Mouse (Mus musculus): ENCODE data around the gene Grip1. TPM values are rescaled to one million over a fixed set of nuclear protein-coding genes. Genes with fewer than 3 reads are reported as not detected.

Grip1 gene
- total RNA-seq, 2 experiments from 2014 or later: not detected

DNA sequence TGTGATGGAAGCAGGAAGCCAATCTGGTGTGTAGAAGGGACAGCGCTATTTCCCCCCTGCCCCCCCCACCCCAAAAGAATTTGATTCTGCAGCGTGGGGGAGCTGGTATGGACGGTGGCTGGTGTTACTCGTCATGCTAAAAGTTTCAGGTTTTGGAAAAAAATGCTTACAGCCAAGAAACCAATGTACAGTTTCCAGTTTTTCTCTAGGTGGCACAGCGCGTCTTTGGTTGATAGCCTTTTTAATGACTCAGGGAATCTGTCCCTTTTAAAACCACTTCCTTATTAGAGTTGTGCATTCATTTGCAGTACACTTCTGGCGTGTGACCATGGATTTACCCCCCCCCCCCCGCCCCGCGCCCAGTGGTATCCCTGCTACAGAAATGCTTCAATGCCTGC, 1.9 kb downstream of the Grip1 start:
- ATAC-seq (replicated peaks; ENCODE audit: low FRiP score, poor library complexity, severe bottlenecking): no peak

DNA sequence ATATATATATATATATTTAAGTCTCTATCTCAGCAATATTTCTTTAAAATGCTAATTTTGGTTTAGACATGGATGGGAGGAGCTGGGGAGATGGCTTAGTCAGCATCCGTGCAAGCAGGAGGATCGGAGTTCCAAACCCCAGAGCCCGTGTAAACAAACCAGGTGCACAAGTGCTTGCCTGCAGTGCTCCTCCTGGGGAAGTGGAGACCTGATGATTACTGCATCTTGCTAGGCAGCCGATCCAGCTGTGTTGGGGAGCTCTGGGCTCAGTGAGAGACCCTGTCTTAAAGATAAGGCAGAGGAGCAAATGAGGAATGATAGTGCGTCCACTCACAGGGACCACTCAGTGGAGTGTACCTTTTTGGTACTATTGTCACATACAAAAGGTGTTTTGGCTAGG, 3.5 kb downstream of the Grip1 start:
- ATAC-seq (replicated peaks; ENCODE audit: low FRiP score, poor library complexity, severe bottlenecking): no peak

DNA sequence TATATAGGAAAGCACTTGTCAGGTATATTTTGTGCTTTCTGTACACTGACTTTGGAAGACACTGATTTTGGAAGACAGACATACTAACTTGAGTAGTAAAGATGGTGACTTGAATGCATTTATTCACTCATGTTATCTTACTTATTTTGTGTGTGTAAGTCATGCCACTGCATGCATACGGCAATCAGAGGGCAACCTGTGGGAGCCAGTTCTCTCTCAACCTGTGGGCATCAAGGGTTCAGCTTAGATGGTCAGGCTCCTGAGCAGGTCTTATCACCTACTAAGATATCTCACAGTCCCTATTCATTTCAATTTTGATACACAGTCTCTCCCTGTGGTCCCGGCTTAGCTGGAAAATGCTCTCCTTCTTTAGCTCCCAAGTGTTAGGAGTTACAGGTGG, 5.4 kb downstream of the Grip1 start:
- ATAC-seq (replicated peaks; ENCODE audit: low FRiP score, poor library complexity, severe bottlenecking): no peak

DNA sequence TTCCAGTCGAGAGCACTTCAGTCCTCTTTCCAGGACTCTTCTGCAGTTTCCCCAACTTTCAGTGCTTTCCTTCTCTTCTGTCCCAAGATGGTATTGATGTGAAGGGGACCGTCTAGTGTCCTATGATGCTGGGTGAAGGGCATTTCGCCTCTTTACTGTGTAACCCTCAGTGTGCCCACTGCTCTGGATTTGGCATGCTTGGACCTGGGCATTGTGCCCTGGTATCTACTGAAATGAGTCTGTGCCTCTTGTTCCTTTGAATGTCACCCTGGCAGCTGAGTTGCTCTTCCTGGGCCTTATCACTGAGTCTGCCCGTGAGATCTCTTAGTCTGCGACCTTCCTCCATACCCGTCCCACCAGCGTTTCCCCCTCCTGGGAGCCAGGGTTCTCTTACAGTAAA, 9.7 kb downstream of the Grip1 start:
- no peak for ATAC-seq (replicated peaks; ENCODE audit: low FRiP score, poor library complexity, severe bottlenecking)

DNA sequence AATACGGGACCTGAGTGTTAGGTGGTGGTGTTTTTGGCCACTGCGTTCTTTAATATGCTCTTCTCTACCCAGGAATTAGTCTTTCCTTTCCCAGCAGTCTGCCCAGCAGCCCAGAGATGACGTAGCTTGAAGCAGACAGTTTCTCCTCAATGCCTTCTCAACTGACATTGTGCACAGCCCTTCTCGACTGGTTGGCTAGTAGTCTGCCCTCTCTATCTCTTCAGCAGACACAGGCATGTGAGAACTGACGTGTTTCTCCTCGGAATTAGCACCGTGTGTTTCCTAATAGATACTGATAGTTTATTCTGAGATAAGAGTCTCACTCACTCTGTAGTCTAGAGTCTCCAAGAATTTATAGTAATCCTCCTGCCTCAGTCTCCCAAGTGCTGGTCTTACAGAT, 10.2 kb downstream of the Grip1 start:
- ATAC-seq (replicated peaks; ENCODE audit: low FRiP score, poor library complexity, severe bottlenecking): no peak

DNA sequence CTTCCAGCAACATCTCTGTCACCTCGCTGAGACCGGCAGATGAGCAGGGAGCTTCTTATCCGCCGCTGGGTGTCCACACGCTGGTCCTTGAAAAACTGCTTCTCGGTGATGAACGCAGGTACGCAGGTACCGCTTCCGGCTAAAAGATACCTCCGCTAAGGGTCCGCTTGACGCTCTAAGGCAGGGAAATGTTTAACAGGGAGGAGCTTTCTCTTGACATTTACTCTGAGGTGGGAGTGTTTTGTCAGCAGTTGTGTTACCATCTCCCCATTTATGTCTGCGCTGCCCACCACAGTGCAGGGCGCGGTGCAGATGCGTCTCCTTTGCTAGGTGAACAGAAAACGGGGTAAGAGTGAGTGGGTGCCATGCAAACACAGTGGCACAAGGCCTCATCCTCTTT, 14.3 kb downstream of the Grip1 start:
- no peak for ATAC-seq (replicated peaks; ENCODE audit: low FRiP score, poor library complexity, severe bottlenecking)

DNA sequence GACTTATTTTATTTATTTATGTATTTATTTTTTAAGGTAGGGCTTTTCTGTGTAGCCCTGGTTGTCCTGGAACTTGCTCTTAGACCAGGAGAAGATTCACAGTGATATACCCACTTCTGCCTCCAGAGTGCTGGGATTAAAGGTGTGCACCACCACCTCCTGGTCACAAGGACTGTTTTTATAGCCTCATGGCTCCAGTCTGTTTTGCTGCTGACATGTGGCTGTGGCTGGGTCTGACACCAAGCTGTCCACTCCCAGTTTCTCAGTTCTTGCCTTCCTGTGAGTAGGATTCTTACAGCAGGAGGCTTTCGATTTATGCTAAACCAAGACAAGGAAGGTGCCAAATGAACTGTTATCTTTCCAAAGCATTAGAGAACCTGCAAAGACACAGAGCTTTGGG, 16.5 kb downstream of the Grip1 start:
- ATAC-seq (replicated peaks; ENCODE audit: low FRiP score, poor library complexity, severe bottlenecking): no peak

DNA sequence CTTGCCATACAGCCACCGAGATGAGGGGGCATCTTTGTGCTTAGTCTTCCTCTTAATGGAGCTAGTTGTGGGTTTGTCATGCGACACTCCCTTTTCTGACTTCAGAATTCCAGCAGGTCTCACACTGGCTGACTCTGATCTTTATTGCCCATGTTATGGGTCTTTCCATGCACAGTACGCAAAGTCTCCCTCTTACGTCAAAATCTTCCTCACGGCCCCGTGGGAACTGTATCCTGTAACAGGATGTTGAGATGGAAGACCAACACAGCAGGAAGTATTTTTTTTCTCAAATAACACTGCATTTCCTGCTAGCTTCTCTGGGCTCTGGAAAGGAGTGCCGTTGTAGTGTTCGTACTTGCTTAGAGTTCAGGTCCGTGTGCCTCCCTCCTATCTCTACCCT, 21.5 kb downstream of the Grip1 start:
- no peak for ATAC-seq (replicated peaks; ENCODE audit: low FRiP score, poor library complexity, severe bottlenecking)

DNA sequence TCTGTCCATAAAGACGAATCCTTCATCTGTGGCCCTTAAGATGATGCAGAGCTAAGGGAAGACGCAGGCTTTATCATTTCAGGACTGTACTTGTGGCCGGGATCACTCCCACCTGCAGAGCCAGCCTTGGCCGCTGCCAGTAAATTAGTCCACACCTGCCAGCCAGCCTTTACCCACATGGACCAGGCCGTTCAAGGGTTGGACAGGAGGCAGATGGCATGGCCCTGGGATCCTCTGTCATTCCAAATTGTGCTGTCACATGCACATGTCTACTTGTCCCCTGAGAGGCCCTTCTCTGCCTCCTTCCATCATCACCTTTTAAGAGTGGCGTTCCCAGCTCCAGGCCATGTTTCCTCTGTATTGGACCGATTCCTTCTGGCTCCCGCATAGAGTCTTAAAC, 24.0 kb downstream of the Grip1 start:
- ATAC-seq (replicated peaks; ENCODE audit: low FRiP score, poor library complexity, severe bottlenecking): no peak

DNA sequence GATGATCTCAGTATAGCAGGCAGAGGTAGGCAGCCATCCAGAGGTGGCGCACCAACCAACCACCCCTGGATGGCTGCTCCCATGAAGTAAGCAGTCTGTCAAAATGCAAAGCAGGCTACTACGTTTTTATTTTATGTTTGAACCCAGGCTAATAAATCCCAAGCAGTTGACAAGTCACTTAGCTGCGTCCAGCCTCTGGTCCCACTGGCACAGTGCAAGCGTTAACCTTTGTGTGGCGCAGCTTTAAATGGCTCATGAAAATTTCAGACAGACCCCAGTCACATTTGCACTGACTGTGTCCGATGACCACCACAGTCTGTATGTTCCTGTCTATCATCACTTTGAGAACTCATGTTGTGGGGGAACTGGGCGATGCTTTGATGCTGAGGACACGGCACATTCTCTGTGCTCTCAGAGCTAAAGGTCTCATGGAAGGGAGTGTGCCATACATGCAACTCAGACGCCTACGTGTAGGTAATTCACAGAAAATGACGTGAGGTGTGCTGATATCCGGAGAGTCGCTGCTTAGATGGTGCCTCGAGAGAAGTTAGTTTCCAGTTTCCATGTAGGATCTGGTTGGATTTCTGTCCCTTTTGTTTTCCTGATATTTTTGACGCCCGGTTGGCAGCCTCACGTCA, 29.6 kb downstream of the Grip1 start:
- ATAC-seq (replicated peaks; ENCODE audit: low FRiP score, poor library complexity, severe bottlenecking): no peak

DNA sequence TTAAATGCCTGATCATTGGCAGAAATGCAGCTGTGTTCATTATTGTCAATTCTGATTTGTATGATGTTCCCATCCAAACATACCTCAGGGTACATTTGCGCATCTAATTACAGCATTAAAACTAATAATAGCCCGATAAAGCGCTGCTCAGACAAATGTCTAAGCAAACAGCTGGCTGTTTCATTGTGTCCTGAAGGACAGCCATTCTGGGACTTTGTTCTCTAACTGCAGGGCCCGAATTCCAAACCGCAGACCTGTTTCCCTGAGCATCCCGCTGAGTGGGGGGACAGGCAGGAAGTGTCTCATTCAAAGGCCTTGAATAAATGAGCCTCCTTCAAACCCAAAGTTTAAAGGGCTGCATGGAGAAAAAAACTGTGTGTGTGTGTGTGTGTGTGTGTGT, 30.1 kb downstream of the Grip1 start:
- ATAC-seq (replicated peaks; ENCODE audit: low FRiP score, poor library complexity, severe bottlenecking): no peak

DNA sequence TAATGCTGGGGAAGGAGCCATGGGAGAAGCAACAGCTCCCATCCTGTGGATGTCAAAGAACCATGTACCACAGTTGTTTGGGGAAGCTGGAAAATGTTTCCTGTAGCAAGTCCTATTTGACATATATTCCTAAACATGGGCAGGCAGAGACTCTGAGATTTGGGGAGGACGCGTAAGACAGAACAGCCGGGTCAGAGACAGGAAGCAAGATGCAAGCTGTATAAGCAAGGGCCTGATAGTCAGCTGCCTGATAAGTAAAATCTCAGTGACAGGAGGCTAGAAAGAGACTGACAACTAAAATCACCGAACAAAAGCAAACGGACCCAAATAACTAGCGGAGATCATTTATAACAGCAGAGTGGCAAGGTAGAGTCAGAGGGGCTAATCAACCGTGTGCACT, 33.3 kb downstream of the Grip1 start:
- no peak for ATAC-seq (replicated peaks; ENCODE audit: low FRiP score, poor library complexity, severe bottlenecking)

DNA sequence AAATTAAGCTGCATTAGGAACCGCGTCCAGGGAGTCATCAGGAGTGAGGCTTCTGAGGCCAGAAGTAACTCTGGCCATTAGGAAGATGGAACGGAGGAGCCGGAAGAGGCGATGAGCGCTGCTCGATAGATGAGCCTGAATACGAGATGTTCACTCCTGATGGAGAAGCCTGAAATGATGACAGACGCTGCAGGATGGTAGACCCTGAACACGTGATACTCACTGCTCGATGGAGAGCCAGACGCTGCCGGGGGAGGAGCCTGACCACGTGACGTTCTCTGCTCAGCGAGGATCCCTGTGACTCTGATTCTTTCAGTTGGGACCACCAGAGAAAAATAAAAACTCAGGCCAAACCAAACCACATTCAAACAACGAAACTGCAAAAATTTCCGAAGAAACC, 37.2 kb downstream of the Grip1 start:
- no peak for ATAC-seq (replicated peaks; ENCODE audit: low FRiP score, poor library complexity, severe bottlenecking)

DNA sequence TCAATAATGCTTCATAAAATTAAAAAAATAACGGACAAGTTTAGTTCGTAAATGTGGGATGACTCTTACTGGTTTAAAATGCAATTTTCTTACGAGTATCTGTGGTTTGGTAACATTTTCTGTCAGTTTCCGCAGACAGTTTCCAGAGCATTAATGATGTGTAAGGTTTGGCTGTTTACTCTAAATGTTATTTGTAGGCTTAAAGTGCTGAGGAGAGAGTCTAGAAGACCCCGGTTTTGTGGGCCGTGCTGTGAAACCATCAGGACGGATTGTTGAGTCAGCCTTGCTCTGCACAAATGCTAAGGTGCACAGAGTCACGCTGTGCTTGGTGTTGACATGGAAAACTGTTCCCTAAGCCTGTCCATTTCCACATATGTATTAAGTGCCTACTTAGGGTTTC, 41.7 kb downstream of the Grip1 start:
- no peak for ATAC-seq (replicated peaks; ENCODE audit: low FRiP score, poor library complexity, severe bottlenecking)

DNA sequence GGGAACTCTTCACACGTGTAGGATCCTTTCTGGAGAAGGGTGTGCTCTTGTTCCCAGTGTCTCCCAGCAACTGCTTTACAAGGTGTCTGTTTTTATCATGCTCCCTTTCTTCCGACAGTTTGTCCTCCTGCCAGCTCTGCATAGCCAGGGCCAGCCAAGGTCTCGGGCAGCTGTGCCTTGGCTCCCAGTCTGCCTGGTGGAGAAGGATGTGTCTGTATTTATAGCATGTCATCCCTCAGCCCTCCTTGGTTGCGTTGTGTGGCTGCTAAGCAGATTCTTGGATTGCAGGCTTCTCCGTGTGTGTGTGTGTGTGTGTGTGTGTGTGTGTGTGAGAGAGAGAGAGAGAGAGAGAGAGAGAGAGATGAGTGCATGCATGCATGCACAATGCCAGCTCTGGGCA, 42.6 kb downstream of the Grip1 start:
- no peak for ATAC-seq (replicated peaks; ENCODE audit: low FRiP score, poor library complexity, severe bottlenecking)

DNA sequence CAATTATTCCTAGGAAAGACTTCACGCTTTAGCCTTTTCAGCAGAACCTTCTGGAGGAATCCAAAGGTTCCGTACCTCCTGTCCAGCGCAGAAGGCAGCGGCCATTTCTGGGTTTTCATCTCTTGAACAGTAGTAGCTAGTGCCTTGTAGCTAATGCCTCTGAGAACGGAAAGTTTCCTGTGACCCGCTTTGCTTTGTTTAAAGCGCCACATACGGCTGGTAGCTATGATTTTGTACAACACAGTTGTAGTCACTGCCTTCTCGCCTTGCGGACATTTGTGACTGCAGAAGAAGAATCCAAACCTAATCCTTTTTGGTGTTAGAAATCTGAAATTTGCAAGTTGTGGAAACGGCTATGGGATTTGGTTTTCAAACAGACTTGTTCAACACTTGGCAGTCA, 68.1 kb downstream of the Grip1 start:
- ATAC-seq (replicated peaks; ENCODE audit: low FRiP score, poor library complexity, severe bottlenecking): no peak

DNA sequence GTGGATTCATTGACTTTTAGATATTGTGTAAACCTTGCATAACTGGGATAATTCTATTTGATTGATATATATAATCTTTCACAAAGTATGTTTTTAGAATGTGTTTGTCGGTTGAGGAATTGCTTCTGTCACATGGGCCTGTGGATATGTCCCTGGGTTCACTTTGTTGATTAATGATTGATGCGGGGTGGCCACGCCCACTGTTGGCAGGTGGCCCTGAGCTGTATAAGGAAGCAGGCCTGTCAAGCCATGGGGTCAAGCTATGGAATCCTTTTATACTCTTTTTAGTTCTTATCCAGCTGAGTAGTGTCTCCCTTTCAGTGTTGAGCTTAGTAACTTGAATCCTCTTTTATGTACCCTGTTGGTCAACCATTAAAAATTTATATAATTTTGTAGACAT, 72.1 kb downstream of the Grip1 start:
- no peak for ATAC-seq (replicated peaks; ENCODE audit: low FRiP score, poor library complexity, severe bottlenecking)

DNA sequence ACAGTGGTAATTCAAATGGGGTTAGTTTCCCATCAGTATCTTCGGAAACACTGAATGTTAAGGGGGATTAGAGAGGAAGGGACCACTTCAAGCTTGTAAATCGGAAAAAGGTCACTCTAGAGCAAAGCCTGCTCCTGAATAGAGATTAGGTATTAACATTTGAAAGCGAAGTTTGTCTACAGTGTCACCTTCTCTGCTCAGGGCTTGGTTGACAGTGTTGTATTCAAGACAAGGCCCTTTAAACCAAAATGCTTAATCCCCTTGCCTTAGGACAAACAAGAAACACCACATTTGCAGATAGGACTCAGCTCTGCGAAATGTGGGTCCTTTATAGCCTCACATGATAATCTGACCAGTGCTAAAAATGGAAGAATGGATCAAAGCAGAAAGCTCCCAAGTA, 81.2 kb downstream of the Grip1 start:
- no peak for ATAC-seq (replicated peaks; ENCODE audit: low FRiP score, poor library complexity, severe bottlenecking)

DNA sequence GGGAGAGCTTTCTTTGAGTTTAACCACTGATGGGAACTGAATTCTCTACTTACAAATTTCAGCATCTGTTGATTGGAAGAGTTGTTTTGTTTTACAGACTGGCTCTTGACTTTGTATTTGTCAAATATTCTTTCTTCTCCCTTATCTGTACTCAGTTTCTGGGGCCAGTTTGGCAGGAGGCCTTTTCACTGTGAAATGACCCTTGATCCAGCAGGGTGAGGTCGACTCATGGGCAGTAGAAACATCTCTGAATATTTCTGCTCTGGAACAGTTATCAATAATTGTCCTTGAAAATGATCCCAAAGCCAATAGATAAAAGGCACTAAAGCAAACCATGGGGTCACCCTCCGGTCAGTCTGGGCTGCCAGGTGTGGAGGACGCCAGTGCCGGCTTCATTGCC, 88.0 kb downstream of the Grip1 start:
- ATAC-seq (replicated peaks; ENCODE audit: low FRiP score, poor library complexity, severe bottlenecking): no peak

DNA sequence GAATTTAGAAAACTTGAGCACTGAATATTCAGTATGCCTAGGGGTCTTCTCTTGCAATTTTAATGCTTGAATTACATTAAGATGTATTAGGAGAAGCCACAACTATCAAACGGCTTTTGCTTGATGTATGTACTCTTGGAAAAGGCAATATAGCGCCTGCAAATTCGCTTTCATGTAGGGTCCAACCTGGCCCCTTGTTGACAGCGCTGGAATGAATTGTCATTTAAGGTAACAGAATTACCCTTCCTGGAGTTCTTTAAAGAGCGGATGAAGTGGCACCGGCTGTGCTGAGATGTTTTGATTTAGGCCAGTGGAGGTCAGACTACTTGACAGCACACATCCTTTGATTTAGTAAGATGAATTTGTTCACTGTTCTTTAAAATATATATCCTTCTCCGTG, 90.1 kb downstream of the Grip1 start:
- no peak for ATAC-seq (replicated peaks; ENCODE audit: low FRiP score, poor library complexity, severe bottlenecking)

DNA sequence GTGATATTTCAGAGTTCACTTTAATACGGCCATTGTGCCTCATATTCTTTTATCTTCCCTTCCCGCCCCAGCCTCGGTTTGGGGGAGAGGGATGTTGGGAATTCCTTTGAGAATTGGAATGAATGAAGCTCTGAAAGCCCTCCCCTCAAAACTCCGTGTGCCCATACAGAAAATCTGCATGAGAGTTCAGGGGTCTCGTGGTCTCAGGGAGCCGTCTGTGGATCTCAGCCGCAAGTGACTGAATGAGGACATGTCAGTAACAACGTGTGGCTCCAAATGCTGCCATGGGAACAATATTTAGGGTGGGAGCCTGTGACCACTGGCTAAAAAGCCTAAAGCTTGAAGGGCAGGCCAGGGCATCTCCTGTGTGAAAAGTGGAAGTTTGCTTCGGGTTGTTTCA, 91.1 kb downstream of the Grip1 start:
- no peak for ATAC-seq (replicated peaks; ENCODE audit: low FRiP score, poor library complexity, severe bottlenecking)

DNA sequence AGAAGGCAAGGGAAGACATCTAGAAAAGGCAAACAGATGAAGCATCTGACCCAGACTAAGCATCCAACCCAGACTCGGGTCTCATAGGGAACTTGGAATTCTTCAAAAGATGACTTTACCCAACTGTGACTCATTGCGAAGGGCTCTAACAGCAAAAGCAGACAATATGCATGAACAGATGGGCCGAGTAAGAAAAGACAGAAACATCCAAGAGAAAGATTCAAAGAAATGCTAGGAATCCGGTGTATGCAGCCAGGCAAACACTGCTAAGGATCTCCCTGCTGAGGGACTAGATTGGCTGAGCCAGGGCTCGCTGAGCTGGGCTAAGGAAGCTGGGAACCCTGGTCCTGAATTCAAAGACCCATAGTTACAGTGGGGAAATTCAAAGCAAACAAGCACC, 94.2 kb downstream of the Grip1 start:
- no peak for ATAC-seq (replicated peaks; ENCODE audit: low FRiP score, poor library complexity, severe bottlenecking)

DNA sequence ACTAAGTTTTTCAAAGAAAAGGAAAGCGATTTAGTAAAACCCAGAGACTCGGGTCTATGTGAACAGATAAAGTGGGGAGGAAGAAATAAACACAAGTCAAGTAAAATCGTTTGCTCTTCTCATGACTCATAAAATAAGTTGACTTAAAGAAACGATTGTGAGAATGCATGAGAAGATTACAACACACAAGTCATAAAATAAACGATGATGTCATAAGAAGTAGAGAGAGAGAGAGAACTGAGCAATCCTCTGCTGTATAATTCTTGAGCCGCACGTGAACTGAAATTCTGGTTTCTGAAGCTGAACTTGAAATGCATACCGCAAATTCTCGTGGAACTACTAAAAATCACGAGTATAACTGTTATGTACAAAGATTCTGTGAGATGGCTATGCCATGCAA, 95.1 kb downstream of the Grip1 start:
- no peak for ATAC-seq (replicated peaks; ENCODE audit: low FRiP score, poor library complexity, severe bottlenecking)

Data from erythroblast, adult 5-6 weeks (primary cell).